Mouse (Mus musculus): Measurements from ENCODE around the gene Osbpl9.

- no peak for TF ChIP-seq CEBPB (IDR thresholded peaks at IDR 0.05; ENCODE audit: insufficient read depth, poor library complexity, severe bottlenecking)
- TF ChIP-seq POLR2A (IDR thresholded peaks at IDR 0.05; ENCODE audit: insufficient read length, low read depth), result no peak
- no peak for TF ChIP-seq USF1 (IDR thresholded peaks at IDR 0.05; ENCODE audit: low read depth)
- TF ChIP-seq MYOD1 (IDR thresholded peaks at IDR 0.05; ENCODE audit: control insufficient read depth in 1 of 3, insufficient read length in 2 of 3, low read depth in 2 of 3), result no peak
- no peak for TF ChIP-seq E2F4 (IDR thresholded peaks at IDR 0.05; ENCODE audit: insufficient read depth)
Measured at GRCm38 (mm10) chr4:109226071-109226470, 24.0 kb upstream of the Osbpl9 start.
